Mouse (Mus musculus) erythroblast, embryonic 14.5 days (primary cell): ENCODE measurements around the gene Cbarp. TPM values are rescaled to one million over a fixed set of nuclear protein-coding genes. Genes with fewer than 3 reads are reported as not detected.

Source experiments
- H3K27me3 ChIP-seq: 2 replicates; pipeline ENCODE4 v1.6.1; 2012; ENCODE audit warnings: inconsistent platforms; ENCODE audit not compliant: control insufficient read depth
- H3K36me3 ChIP-seq: 2 replicates; pipeline ENCODE4 v1.6.1; 2012; ENCODE audit warnings: mild to moderate bottlenecking, inconsistent platforms; ENCODE audit not compliant: control insufficient read depth
- H3K4me1 ChIP-seq: 2 replicates; pipeline ENCODE4 v1.6.1; 2012; ENCODE audit warnings: inconsistent platforms; ENCODE audit not compliant: control insufficient read depth
- H3K4me3 ChIP-seq: replicated peaks from 2 replicates; pipeline ENCODE3; 2012; ENCODE audit warnings: moderate library complexity, mild to moderate bottlenecking, inconsistent platforms
- H3K9me3 ChIP-seq: 2 replicates; pipeline ENCODE4 v1.6.1; 2012; ENCODE audit warnings: low read length, inconsistent platforms, mixed read lengths; ENCODE audit not compliant: control insufficient read depth
- GATA1 ChIP-seq: IDR thresholded peaks from 2 replicates; pipeline ENCODE4 v1.6.1; 2012; ENCODE audit warnings: low read length, inconsistent platforms, mixed read lengths
- TAL1 ChIP-seq: IDR thresholded peaks from 3 replicates; pipeline ENCODE4 v1.6.1; 2012; ENCODE audit warnings: low read length, inconsistent platforms, mixed read lengths
- polyA plus RNA-seq: library from polyadenylated mRNA; stranded (reverse); fragments of >175 nt; gene quantifications from 2 replicates; pipeline ENCODE4 v1.2.3, GENCODE M21; 2012

Gene Cbarp
- polyA plus RNA-seq, 1 experiment: 0.52 TPM

- Histone ChIP-seq H3K36me3 (peaks cover 80% of the 10 kb centered on the region), H3K4me1 (peaks cover 96% of the 10 kb centered on the region), H3K4me3 (peak within 1 kb of the TSS; percentile 95), H3K27me3 (no peaks in the 10 kb centered on the region), H3K9me3 (no peaks in the 10 kb centered on the region)
- no peak for TF ChIP-seq TAL1
- no peak for TF ChIP-seq GATA1
Observed at GRCm38 (mm10) chr10:80147719-80148601, 7.3 kb upstream of the Cbarp start, which contains the start of gene Midn. Gene Midn, plus strand, starts transcription at chr10:80148272.

- H3K4me3 ChIP-seq: peak overlapping the region; percentile 95
- H3K27me3 ChIP-seq: no peaks in the 10 kb centered on the region
- peaks cover 96% of the 10 kb centered on the region for H3K4me1 ChIP-seq
- TF ChIP-seq GATA1 (no peak), TAL1 (no peak)
- H3K9me3 ChIP-seq: no peaks in the 10 kb centered on the region
- H3K36me3 ChIP-seq: peaks cover 75% of the 10 kb centered on the region
Observed at GRCm38 (mm10) chr10:80147146-80147718, 6.6 kb upstream of the Cbarp start.

GRCm38 (mm10) chr10:80146568-80147011, 6.0 kb upstream of the Cbarp start:
- Histone ChIP-seq H3K4me3 (peak overlapping the region; percentile 95), H3K27me3 (no peaks in the 10 kb centered on the region), H3K36me3 (peaks cover 69% of the 10 kb centered on the region)

GRCm38 (mm10) chr10:80145896-80146295, 5.3 kb upstream of the Cbarp start:
- H3K27me3 ChIP-seq: no peaks in the 10 kb centered on the region
- no peak for TF ChIP-seq GATA1
- no peak for TF ChIP-seq TAL1
- H3K9me3 ChIP-seq: no peaks in the 10 kb centered on the region
- H3K36me3 ChIP-seq: peaks cover 62% of the 10 kb centered on the region
- peaks cover 95% of the 10 kb centered on the region for H3K4me1 ChIP-seq
- peak overlapping the region; percentile 95 for H3K4me3 ChIP-seq

More at GRCm38 (mm10) chr10:80146568-80147011, 6.0 kb upstream of the Cbarp start:
- H3K9me3 ChIP-seq: no peaks in the 10 kb centered on the region
- peaks cover 95% of the 10 kb centered on the region for H3K4me1 ChIP-seq
- no peak for TF ChIP-seq GATA1
- no peak for TF ChIP-seq TAL1

GRCm38 (mm10) chr10:80144864-80145838, 4.5 kb upstream of the Cbarp start:
- Histone ChIP-seq H3K27me3 (peaks cover 2% of the 10 kb centered on the region), H3K9me3 (no peaks in the 10 kb centered on the region), H3K4me3 (no peak overlapping the region), H3K36me3 (peaks cover 55% of the 10 kb centered on the region), H3K4me1 (peaks cover 95% of the 10 kb centered on the region)
- TF ChIP-seq TAL1: no peak

- Histone ChIP-seq H3K9me3 (no peaks in the 10 kb centered on the region), H3K4me1 (peaks cover 95% of the 10 kb centered on the region), H3K4me3 (no peak overlapping the region), H3K27me3 (peaks cover 12% of the 10 kb centered on the region), H3K36me3 (peaks cover 48% of the 10 kb centered on the region)
- TF ChIP-seq TAL1 (no peak), GATA1 (no peak)
Observed at GRCm38 (mm10) chr10:80144159-80144558, 3.5 kb upstream of the Cbarp start.

GRCm38 (mm10) chr10:80143664-80144063, 3.0 kb upstream of the Cbarp start:
- H3K4me3 ChIP-seq: peak overlapping the region; percentile 86

GRCm38 (mm10) chr10:80142530-80142925, 1.9 kb upstream of the Cbarp start:
- TF ChIP-seq TAL1 (no peak), GATA1 (no peak)
- H3K4me1 ChIP-seq: peaks cover 98% of the 10 kb centered on the region
- peaks cover 46% of the 10 kb centered on the region for H3K36me3 ChIP-seq
- peaks cover 28% of the 10 kb centered on the region for H3K27me3 ChIP-seq
- H3K9me3 ChIP-seq: no peaks in the 10 kb centered on the region; the same call in 1 of the 2 replicates
- peak overlapping the region; percentile 86 for H3K4me3 ChIP-seq

More at GRCm38 (mm10) chr10:80143664-80144063, 3.0 kb upstream of the Cbarp start:
- H3K36me3 ChIP-seq: peaks cover 48% of the 10 kb centered on the region
- no peaks in the 10 kb centered on the region; the same call in 1 of the 2 replicates for H3K9me3 ChIP-seq
- H3K4me1 ChIP-seq: peaks cover 96% of the 10 kb centered on the region
- peaks cover 17% of the 10 kb centered on the region for H3K27me3 ChIP-seq
- TF ChIP-seq GATA1 (no peak), TAL1 (no peak)
